Mouse (Mus musculus) gonadal fat pad, adult 2 months (tissue): ENCODE results near the gene Grn. TPM values are rescaled to one million over a fixed set of nuclear protein-coding genes. Genes with fewer than 3 reads are reported as not detected.

Source experiments
- DNase-seq: peaks from one replicate; pipeline ENCODE4 v3.0.0-alpha.2; 2012; ENCODE audit warnings: low read depth
- polyA plus RNA-seq: library from polyadenylated mRNA; depleted of rRNA; stranded (reverse); fragments of >200 nt; gene quantifications from 2 replicates; pipeline ENCODE4 v1.2.3, GENCODE M21; 2012; rRNA removed

The Grn gene
- polyA plus RNA-seq, 1 experiment: 205 TPM

GRCm38 (mm10) chr11:102479581-102479980 is 49.5 kb downstream of the Grn start:
- DNase-seq: no peak

DNA sequence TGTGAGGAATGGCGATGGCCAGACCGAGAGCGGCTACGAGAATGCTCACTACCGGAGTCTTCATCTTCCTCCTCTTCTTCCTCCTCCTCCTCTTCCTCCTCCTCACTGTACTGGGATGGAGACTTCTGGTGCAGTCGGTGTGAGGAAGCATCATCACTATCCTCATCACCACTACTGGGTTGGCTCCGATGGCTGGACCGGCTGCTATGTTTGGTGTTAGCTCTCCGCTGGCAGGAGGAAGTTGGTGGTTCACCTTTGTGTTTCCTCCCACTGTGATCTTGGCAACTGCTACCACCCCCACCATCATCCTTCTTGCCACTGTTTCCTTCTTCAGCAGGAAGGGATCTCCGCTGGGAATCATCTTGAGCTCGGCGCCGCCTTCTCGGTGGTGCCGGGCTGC is 50.0 kb downstream of the Grn start:
- DNase-seq: no peak

DNA sequence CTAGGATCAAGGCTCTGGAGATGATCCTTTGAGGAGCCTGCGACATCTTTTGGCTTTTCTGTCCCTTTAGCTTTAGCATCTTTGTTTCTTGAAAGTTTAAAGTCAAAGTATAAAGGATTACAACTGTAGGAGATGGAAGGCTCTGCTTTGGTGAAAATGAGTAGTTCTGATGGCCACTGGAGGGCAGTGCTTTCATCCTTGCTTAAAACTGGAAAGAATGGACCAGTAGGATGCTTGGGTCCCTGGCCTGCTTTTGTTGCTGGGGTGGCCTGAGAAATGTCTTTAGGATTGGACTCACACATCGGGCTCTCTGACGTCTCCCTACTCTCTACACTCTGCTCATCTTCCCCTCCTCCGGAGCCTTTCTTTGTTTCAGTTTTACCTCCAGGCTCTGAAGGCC is 50.8 kb downstream of the Grn start:
- no peak for DNase-seq

GRCm38 (mm10) chr11:102481779-102482178 is 51.7 kb downstream of the Grn start:
- DNase-seq: no peak

Other genes starting within 250 kb of the Grn start
- gene Lsm12, start 245.0 kb upstream of the Grn start, polyA plus RNA-seq: 30.7 and 35.3 TPM in 2 replicates
- 130 and 136 TPM in 2 replicates for gene G6pc3, start 240.7 kb upstream of the Grn start, polyA plus RNA-seq
- gene Hdac5, start 200.1 kb upstream of the Grn start, polyA plus RNA-seq: 75.4 and 75.5 TPM in 2 replicates
- 1.0 and 1.1 TPM in 2 replicates for gene BC030867, start 181.4 kb upstream of the Grn start, polyA plus RNA-seq
- 0.88 and 1.5 TPM in 2 replicates for gene Asb16, start 161.6 kb upstream of the Grn start, polyA plus RNA-seq
- 58.8 and 66.7 TPM in 2 replicates for gene Tmub2, start 145.4 kb upstream of the Grn start, polyA plus RNA-seq
- gene Atxn7l3, start 133.7 kb upstream of the Grn start, polyA plus RNA-seq: 32.9 and 33.9 TPM in 2 replicates
- gene Ubtf, start 110.6 kb upstream of the Grn start, polyA plus RNA-seq: 27.5 and 36.5 TPM in 2 replicates
- 0.35 and 0.36 TPM in 2 replicates for gene Slc4a1, start 64.1 kb upstream of the Grn start, polyA plus RNA-seq
- 0.95 and 1.1 TPM in 2 replicates for gene Rundc3a, start 36.9 kb upstream of the Grn start, polyA plus RNA-seq
- gene Slc25a39, start 22.4 kb upstream of the Grn start, polyA plus RNA-seq: 297 and 389 TPM in 2 replicates
- 35.5 and 51.3 TPM in 2 replicates for gene Fam171a2, start 17.4 kb downstream of the Grn start, polyA plus RNA-seq
- 18.0 and 20.6 TPM in 2 replicates for gene Itga2b, start 39.8 kb downstream of the Grn start, polyA plus RNA-seq
- 12.6 and 13.3 TPM in 2 replicates for gene Gpatch8, start 126.1 kb downstream of the Grn start, polyA plus RNA-seq
- 2.4 and 2.8 TPM in 2 replicates for gene Gm11627, start 149.1 kb downstream of the Grn start, polyA plus RNA-seq
- 17.3 and 18.7 TPM in 2 replicates for gene Fzd2, start 174.1 kb downstream of the Grn start, polyA plus RNA-seq
- 0.23 TPM in 1 of 2 replicates, not detected in the other for gene Meioc, start 233.4 kb downstream of the Grn start, polyA plus RNA-seq